Mouse (Mus musculus): Measurements from ENCODE around the gene Dnajb2. TPM values are rescaled to one million over a fixed set of nuclear protein-coding genes. Genes with fewer than 3 reads are reported as not detected.
"Not testable (repeated sequence)": the region's sequence is repeated elsewhere in the genome, so short reads cannot be mapped to it uniquely, and the experiment has no call there.

Dnajb2 gene
- total RNA-seq, 2 experiments from 2014 or later = 74.3 to 75.8 TPM

- peak; percentile 90 to 91 for DNase-seq
Measured at GRCm38 (mm10) chr1:75219078-75219477, 17.1 kb upstream of the Dnajb2 start.

- DNase-seq = no peak
Measured at GRCm38 (mm10) chr1:75219531-75219930, 16.7 kb upstream of the Dnajb2 start, which contains the start of gene Tuba4a. Tuba4a (minus strand) TSS chr1:75219865.

GRCm38 (mm10) chr1:75221538-75221937 lies 14.7 kb upstream of the Dnajb2 start:
- no peak for DNase-seq

- no peak for DNase-seq
Measured at GRCm38 (mm10) chr1:75222926-75223325, 13.3 kb upstream of the Dnajb2 start.

GRCm38 (mm10) chr1:75223532-75223931 lies 12.7 kb upstream of the Dnajb2 start:
- no peak for DNase-seq

- DNase-seq = no peak
Measured at GRCm38 (mm10) chr1:75225473-75225872, 10.7 kb upstream of the Dnajb2 start.

GRCm38 (mm10) chr1:75226138-75226537 lies 10.1 kb upstream of the Dnajb2 start:
- DNase-seq = no peak

- DNase-seq = no peak
Measured at GRCm38 (mm10) chr1:75227653-75228052, 8.6 kb upstream of the Dnajb2 start.

- DNase-seq = no peak
Measured at GRCm38 (mm10) chr1:75229158-75229557, 7.0 kb upstream of the Dnajb2 start.

- DNase-seq = no peak
Measured at GRCm38 (mm10) chr1:75230335-75230994, 5.7 kb upstream of the Dnajb2 start.

GRCm38 (mm10) chr1:75231224-75231623 lies 5.0 kb upstream of the Dnajb2 start:
- no peak for DNase-seq

GRCm38 (mm10) chr1:75231664-75232152 lies 4.5 kb upstream of the Dnajb2 start, which contains the start of gene A630095N17Rik:
A630095N17Rik (minus strand) TSS chr1:75232102.
- DNase-seq = no peak

GRCm38 (mm10) chr1:75232489-75232888 lies 3.7 kb upstream of the Dnajb2 start:
- DNase-seq = not testable (repeated sequence)

- peak in 1 of 2 experiments; percentile 71 for DNase-seq
Measured at GRCm38 (mm10) chr1:75234606-75235005, 1.6 kb upstream of the Dnajb2 start.

- DNase-seq = no peak
Measured at GRCm38 (mm10) chr1:75239591-75239990, 3.4 kb downstream of the Dnajb2 start.

- no peak for DNase-seq
Measured at GRCm38 (mm10) chr1:75243411-75243810, 7.2 kb downstream of the Dnajb2 start.

- DNase-seq = no peak
Measured at GRCm38 (mm10) chr1:75244175-75244826, 8.1 kb downstream of the Dnajb2 start.

- DNase-seq = peak in 1 of 2 experiments; percentile 49
Measured at GRCm38 (mm10) chr1:75244836-75245235, 8.6 kb downstream of the Dnajb2 start.

- no peak for DNase-seq
Measured at GRCm38 (mm10) chr1:75247071-75247930, 11.1 kb downstream of the Dnajb2 start.

GRCm38 (mm10) chr1:75248041-75248772 lies 12.0 kb downstream of the Dnajb2 start:
- DNase-seq = no peak

GRCm38 (mm10) chr1:75250498-75250897 lies 14.3 kb downstream of the Dnajb2 start:
- no peak for DNase-seq

All from layer of hippocampus, postnatal 36 days (tissue).